Mouse (Mus musculus) frontal cortex, postnatal 10 days (tissue): ENCODE measurements around the gene Ptprn2.
A peak's percentile ranks its signal among the peaks of the same experiment; 100 is the strongest.

Source experiments
- DNase-seq, 2 experiments: peaks; one replicate each; pipeline ENCODE4 v3.0.0; 2022; ENCODE audit warnings: low spot score in 2 of 2, mixed read lengths in 1 of 2

Ptprn2 gene

DNA sequence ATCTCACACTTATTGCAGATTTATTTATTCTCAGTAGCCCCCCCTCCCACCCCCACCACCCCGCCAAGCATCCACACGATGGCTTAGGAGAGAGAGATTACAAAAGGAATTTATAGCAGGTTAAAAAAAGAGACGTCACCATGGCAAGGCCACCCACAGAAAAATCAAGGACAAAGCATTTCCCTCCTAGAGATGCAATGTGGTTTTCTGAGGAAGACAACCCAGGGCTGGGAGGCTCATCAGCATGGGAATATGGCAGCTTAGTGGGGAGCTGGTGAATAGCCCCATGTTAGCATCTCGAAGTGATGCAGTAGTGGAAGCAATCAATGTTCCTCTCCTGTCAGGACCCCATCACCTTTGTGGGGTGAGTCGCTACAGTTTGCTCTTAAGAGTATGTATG is 649.7 kb downstream of the Ptprn2 start:
- no peak for DNase-seq

DNA sequence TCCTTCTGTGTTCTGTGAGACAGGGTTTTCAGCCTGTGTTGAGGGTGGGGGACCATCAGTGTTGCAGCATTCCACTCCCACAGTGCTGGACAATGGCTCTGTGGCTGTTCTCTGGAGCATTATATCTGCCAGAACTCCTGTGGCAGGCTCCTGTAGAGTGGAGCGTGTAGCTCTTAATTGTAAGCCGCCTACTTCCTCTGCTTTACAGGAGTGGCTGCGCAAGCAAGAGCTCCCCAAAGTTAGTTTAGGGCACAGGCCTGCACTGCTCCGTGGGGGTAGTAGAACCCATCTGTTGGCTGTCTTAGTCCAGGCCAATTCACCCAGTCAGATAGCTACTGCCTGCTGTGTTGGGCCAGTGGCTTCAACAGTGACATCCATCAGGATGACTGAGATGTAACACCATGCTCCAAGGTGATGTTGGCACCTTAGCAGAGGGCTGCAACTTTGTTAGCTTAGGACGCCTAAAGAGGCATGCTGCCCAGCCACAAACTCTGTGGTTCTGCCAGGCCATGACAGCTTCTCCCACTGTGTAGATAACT is 651.0 kb downstream of the Ptprn2 start:
- DNase-seq, result no peak

DNA sequence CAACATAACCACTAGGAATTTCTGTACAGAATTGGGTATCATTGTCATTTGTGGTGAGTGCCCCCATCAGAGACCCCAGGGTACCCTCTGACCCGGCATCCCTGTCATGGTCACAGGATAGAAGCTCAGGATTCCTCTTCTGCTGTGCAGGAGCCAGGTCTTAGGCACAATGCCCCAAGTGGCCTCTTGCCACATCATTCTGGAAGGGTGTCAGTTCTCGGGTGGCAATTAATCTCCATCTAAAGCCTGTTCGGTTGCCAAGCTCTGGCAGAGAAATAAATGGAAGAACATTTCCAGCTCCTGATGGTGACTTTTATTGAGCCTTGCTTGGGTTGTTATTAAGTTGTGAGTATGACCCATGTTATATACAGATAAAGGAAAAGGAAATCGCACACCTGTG is 655.4 kb downstream of the Ptprn2 start:
- DNase-seq, result no peak

DNA sequence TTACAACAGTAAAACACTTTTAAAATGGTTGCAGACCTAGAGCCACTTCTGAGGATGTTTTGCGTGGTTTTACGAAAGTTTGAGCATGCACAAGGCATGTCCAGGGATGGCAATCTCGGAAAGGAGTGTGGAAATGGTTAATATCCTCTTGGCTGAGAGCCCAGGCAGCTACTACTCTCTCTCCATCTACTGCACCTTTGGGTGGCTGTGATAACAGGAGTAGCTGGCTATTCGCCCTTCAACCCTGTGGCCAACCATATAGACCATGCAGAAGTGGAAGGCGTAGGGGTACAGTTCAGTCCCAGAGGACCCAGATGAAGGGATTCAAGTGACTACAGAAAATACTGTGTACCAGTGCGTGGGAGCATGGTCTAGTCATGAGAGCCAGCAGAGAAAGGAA is 655.9 kb downstream of the Ptprn2 start:
- DNase-seq, result no peak

DNA sequence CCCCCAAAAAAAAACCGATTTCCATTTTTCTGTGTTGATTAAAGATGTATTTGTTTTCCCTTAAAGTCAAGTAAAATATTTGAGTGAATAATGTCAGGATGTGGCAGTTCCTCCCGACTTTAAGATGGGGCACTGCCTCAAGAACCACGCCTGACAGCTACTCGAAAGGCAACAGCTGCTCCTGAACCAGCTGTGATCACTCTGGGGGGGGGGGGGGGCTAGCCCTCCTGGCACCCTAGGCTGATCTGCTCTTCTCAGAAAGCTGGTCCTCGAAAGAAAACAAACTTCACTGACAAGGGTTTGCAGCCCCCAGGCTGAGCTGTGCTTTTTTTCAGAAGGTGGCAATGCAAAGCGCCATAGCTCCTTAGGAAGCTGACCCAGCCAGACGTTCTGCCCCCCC is 663.7 kb downstream of the Ptprn2 start:
- no peak for DNase-seq

DNA sequence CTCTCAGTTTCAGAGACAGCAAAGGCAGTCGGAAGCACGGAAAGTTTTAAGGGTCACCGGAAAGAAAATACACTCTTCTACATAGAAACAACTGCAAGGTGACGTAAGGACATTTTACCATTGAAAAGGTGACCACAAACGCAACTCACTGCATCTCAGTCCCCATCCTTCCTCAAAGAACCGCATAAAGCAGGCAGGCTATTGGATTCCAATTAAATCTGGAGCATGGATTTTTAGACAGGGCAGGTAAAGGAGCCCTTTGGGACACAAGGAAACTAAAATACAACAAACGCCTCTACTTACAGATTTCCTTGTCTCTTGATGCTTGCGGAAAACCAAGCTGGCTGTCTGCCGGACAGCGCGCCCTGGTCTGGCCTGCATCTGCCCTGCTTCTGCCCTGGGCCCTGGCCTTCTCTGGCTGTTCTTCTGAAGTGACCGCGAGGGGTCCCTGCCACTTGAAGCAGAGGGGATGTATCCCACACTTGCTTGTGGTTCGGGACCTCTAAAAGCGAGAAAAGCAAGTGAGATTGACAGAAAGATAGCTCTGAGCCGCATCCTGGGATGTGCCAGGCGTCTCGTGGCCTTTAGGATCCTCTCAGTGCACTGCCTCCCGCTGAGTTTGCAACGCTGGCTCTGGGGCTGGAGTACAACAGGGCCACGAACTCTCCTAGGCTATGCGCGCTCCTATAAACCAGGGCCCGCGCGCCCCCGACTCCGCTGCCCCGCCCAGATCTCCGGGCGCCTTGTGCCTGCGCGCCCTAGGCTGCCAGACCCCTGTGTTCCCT is 665.3 kb downstream of the Ptprn2 start:
- no peak for DNase-seq

DNA sequence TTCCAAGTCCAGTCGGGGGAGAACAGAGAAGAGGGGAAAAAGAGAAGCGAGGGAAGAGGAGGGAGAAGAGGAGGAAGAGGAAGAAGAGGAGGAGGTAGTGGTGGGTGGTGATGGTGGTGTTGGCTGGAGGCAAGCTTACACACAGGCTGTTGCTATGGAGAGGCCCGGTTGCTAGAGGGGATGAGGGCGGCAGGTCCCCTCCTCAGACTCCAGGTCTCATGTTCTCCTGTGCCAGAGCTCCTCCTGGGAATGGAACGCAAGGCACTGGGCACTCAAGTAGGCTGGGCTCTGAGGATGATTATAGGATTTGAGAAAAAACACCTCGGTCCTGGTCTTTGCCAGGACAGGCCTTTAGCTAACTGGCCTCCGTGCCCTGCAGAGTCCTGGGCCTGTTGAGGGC is 666.1 kb downstream of the Ptprn2 start:
- DNase-seq, result no peak

DNA sequence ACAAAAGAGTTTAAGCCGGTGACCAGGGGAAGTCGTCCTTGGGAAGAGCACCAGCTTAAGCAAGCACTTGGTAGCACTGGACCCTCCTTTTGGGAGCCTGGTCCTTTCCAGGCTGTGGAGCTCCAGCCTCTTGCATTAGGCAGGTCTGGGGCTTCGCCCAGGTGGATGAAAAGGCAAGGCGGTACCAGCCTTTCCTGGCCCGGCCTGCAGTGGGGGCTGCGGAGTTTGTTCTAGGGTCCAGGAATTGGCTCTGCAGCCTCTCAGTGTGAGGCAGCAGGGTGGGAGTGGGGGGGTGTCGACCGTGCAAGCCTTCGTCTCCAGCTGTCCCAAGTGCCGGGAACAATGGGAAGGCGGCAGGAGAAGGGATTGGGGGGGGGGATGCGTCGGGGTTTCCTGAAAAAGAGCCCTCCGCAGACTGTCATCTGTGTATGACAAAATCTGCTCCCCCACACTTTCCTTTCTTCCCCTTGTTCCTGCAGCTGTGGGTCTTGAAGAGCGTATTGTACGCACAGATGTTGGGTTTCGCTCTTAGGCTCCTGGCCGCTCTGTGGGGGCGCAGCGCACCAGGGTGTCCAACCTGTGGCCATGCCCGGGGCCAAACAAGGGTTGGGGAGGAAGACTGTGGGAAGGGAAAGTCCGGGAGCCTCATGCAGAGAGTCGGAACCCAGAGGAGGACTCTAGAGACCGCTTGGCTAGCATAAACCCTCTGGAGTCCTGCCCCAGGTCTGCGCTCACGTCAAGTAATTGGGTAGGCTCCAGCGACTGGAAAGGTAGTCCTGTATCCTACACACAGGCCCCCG is 667.0 kb downstream of the Ptprn2 start:
- DNase-seq, result no peak

DNA sequence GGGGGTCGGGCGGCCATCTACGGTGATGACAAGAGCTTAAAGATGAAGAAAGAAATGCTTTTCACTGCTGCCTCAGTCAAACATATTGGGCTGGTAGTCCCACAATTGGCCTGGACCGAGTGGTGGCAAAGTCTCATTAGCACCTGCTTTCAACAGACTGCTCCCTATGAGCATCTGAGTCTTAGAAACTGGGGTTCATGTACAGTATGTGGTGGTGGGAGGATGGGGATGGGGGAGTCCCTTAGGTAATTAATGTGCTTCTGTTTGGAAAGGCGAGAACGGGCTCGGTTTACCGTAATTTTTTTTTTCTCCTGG is 667.6 kb downstream of the Ptprn2 start:
- DNase-seq, result no peak

DNA sequence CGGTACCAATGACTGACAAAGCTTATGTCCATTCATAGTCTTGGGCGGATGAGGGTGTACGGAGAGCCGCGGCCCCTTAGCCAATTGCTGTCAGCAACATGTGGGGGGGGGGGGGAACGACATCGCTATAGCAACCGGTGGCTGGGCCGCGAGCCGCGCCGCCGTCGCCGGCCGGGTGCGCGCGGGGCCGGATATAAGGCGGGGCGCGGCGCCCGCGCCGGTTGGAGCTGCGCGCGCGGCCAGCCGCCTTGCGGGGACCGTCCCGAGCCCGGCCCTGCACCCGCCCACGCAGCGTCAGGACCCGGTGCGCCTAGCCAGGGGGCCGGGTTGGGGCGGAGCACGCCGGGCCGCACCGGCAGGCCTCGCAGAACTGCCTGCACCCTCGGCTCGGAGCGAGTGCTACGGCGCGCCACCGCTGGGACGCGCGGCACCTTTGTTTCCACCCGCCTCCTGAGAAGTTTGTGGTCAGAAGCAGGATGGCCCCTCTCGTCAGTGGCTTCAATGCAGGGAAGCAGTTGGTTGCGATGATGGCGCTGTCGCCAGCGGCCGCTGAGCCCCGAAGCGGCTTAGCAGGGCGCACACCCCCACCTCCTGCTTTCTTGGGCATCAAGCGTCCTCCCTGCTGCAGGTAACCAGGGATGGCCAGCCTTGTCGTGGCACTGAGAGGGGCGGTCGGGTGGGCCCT is 668.3 kb downstream of the Ptprn2 start:
- peak in 1 of 2 experiments; percentile 71 for DNase-seq

DNA sequence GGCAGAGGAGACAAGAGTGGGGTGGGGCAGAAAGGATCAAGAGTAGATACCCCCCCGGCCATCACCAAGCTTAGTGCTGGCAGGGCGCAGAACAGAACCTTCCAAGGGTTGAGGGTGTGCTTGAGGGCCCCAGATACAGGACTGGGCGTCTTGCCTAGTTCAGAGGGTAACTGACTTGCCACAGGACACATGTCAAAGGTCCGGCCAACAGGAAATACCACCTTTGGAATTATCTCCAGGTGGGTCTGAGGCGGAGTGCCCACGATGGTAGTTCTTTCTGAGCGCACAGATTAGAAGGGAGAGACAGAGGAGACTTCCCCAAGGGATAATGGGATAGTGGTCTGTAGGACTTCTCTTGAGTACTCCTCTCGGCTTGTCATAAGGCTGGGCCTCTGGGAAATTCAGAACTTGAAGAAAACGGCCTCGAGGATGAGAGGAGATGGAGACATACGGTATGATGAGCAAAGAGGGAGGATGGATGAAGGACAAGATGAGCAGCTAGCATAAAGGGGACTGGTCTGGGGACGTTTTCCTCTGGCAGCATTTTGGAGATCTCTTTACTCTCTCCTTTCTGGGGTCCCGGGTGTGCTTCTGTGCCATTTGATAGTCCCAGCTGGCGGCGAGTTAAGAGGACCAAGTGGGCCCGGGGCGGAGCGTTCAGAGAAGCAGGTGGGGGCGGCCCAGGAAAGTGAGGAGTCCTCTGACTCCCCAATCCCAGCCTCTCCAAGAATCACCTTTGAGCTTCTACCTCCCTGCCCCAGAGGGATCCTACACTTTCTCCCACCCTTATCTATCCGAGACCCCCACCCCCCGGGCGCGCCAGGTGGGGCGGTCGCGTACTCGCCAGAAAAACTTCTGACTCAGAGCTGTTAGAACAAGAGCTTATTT is 669.1 kb downstream of the Ptprn2 start:
- no peak for DNase-seq

DNA sequence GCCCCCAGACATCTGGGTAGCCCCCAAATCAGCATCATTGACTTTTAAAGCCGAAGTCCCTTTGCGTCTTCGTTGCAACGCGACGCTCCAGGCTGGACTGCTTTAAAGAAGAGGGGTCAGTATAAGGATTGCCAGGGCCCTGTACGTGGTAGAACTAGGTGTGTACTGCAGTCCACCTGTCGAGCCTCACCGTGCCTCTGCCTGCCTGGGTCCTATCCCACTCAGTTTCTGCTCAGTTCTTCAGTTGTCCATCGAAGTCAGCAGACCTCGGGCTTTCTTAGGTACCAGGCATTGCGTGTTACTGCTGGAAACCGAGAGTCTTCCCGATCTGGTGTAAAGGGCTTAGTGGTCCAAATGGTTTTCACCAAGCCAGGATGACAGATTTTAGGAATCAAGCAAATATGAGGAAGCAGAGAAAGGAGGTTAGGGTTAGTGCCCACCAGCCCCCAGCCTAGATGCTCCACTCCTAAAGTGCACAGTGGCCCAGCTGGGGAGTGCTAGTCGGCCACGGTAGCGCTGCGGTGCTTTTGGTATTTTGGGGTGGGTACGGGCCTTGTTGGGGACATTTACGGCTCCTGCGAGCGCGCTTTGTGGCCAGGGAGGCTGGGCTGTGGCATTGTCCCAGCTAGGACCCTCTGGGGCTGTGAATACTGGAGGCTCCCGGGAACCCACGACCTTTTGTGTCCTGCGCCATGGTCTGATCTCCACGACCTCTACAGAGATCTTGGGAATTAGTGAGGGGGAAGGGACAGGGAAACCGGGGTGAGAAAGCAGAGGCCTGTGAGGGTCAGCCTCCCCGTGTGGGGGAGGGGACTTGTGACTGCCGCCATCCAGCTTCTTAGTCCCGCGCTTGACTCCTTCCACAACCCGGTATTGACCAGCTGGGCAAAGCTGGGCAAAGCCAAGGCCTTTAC is 670.0 kb downstream of the Ptprn2 start:
- DNase-seq, result no peak

DNA sequence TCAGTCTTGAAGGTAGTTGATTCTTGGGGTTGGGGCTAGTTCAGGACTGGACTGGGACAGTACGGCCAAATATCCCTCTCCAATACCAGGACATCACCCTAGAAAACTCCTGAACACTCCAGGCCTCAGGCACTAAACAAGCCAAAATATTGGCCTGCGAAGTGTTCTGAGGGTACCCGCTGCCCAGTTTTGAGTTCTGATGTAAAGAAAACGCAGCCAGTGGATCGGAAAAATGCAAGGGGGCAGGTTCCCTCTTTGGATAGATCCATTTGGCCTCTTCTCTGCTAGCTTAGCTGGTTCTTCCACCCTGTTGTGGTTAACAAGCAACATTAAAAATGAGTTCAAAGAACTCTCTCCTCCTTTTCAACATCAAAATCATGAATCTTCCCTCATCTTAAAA is 670.7 kb downstream of the Ptprn2 start:
- DNase-seq, result no peak

DNA sequence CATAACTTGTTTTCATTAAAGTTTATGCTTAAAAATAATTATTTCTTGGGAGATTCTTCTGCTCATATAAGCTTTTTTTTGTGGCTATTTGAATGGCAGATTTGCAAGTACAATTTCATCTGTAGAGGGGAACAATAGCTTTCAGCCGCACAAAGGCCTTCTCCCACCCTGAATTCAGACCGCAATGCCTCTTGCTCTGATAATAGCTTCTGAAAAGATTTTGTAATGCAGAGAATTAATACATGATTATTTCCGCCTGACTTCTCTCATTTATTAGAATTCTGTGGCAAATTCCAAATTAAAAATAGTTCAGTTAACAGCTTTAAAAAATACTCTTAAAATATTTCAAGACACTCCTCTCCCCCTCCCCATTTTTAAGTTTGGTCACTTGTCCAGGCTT is 671.3 kb downstream of the Ptprn2 start:
- DNase-seq, result no peak

DNA sequence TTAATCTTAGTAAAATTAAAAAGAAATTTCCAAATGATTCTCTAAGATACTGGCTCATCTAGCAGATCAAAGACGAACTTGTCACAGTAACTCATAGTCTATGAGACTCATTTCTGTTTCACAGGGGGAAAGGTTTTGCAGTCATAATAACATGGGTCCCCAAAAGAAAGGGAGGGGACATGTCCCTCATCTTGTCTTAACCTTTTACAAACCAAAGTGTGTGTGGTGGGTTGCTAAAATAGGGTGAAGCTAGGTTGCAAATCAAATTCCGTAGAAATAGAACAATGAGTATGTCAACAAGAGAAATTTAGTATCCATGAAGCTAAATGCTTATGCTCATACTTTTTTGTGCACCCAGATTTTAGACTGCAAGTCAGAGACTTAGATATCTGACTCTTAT is 671.7 kb downstream of the Ptprn2 start:
- no peak for DNase-seq

DNA sequence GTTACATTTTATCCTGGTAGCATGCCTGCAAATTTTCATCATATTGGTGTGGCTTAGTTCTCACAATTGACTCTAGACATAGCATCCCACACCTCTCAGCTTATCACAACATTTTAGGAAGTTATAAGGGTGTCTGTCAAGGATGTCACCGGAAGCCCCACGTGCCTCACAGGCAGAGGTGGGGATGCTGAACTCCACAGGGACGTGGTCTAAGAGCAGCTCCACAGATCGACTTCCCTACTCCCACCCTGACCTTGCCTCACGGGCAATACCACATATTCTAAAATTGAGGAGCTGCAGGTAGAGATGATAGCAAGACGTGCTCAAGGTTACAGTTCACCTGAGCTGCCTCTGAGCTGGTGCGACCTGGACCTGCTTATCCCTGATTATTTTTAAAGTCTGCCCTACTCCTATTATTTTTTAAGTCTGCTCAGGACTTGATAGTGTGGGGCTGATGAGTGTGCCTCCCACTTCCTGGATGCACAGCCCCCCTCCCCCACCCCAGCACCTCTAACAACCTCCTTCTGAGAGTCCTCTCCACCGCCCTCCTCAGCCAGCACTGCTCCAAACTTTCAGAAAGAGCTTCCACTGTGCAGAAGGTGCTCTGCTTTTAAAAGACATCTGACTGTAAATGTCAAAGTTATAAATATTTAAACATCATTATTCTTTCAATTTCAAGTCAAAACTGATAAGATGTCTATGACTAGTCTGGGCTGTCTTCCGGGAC is 672.3 kb downstream of the Ptprn2 start:
- no peak for DNase-seq

DNA sequence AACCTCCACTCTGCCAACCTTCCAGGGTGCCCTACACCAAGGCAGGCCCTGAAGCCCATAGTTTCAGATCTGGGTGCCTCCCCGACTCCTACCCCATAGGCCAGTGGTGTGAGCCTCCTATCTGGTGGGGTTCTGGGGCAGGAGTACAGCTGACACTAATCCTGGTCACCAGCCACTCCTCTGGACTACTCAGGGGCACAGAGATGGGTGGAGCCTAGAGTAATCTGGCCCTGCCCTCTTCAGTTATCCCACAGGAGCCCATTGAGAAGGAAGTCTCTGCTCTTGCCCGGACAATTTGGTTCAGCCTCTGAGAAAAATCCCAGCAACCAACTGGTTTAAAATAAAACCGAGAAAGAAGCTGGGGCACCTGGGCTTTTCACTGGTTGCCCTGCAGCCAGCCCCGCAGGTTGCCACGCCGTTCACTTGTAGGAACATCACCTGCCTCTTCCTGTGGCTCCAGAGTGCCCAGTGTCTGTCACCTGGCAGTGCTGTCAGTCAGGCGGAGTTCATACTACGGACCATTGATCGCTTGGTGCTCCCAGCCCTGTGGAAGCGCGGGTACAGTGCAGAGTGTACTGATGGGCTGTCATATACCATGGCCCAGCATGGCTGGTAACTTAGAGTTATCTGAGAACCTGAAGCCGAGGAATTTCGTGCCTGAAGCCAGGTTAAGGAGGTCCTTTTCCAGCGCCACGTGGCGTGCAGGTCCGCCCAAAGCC is 673.6 kb downstream of the Ptprn2 start:
- no peak for DNase-seq

DNA sequence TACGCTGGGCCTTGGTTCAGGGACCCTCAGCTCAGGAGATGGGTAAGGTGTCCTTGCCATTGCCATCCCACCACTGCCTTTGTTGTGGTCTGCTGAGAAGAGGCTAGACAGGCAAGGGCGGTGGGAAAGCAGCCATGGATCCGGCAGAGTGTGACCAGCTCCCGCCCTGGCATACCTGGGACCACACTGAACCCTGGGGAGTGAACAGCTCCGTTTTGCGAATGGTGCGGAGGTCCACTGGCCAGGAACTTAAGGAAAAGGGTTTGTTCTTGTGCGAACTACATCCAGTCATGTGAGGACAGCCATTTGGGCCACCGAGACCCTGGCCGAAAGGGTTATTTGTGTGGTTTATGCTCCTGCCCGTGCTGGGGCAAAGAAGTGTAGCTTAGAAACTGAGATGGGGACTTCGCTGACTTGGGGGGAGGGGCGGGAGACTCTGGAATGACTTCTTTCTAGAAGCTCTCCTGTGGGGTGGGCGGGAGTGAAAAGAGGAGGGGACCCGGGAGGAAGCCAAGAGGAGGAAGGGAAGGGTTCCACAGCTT is 674.2 kb downstream of the Ptprn2 start:
- no peak for DNase-seq
